Mouse (Mus musculus): ENCODE results near the gene 2900011O08Rik. TPM values are rescaled to one million over a fixed set of nuclear protein-coding genes. Genes with fewer than 3 reads are reported as not detected.
"Not testable (repeated sequence)": the region's sequence is repeated elsewhere in the genome, so short reads cannot be mapped to it uniquely, and the experiment has no call there.

2900011O08Rik gene
- polyA plus RNA-seq, 1 experiment from 2014 or later, result 2.1 TPM

DNA sequence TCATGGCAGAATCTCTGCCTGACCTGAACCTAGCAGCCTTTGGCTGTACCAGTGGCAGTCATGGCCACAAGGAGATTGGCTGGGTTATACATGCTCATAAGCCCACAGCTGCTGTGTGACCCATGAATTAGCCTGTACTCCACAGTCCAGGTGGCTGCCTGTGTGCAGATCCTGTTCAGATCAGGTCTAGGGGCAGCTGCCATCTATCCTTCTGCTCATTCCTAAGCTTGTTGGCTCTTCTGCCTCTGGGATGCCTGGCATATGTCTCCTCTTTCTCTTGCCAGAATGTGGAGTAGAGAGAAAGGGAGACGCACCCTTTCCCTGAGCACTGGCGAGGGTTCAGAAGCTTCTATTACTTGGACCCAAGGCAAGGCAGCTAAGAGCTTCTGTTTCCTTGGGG, 65.8 kb downstream of the 2900011O08Rik start:
- no peaks in the 10 kb centered on the region for H3K4me1 ChIP-seq (ENCODE audit: control insufficient read depth, insufficient read depth, low read length)
- no peak overlapping the region for H3K4me3 ChIP-seq (ENCODE audit: low read length)
- no peak overlapping the region for H3K4me2 ChIP-seq (ENCODE audit: low read depth, low read length)
- H3K27ac ChIP-seq (ENCODE audit: low read length), result no peak overlapping the region
- 86% methylated on average over 2 of the region's 2 CpGs for WGBS
- no peak for ATAC-seq
- no peaks in the 10 kb centered on the region for H3K27me3 ChIP-seq (replicated peaks; ENCODE audit: control insufficient read depth, insufficient read depth, low read length)
- H3K9ac ChIP-seq (ENCODE audit: low read depth, low read length), result no peak overlapping the region
- H3K9me3 ChIP-seq (ENCODE audit: control insufficient read depth, low read length), result no peaks in the 10 kb centered on the region
- H3K36me3 ChIP-seq (ENCODE audit: control insufficient read depth, insufficient read depth, low read length), result no peaks in the 10 kb centered on the region

DNA sequence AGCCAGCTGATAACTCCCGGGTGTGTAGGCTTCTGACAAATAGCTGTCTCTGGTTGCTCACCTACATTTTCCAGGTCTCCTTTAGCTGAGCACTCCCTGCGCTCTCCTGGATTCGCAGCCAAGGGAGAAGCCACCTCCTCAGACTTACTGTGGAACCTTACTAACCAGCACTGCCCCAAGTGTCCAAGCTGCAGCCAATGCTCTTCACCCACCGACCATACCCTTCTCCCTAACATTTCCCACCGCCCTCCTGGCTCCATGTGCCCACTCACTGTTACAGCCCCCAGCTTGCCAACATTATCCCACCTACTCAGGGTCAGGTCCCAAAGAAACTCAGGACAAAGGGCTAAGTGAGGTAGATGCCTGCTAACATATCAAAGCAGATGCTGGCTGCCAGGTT, 66.7 kb downstream of the 2900011O08Rik start:
- no peak for ATAC-seq
- Histone ChIP-seq H3K4me3 (ENCODE audit: low read length) (no peak overlapping the region), H3K27me3 (replicated peaks; ENCODE audit: control insufficient read depth, insufficient read depth, low read length) (no peaks in the 10 kb centered on the region), H3K9me3 (ENCODE audit: control insufficient read depth, low read length) (no peaks in the 10 kb centered on the region), H3K4me1 (ENCODE audit: control insufficient read depth, insufficient read depth, low read length) (no peaks in the 10 kb centered on the region), H3K27ac (ENCODE audit: low read length) (no peak overlapping the region), H3K36me3 (ENCODE audit: control insufficient read depth, insufficient read depth, low read length) (no peaks in the 10 kb centered on the region), H3K4me2 (ENCODE audit: low read depth, low read length) (no peak overlapping the region), H3K9ac (ENCODE audit: low read depth, low read length) (no peak overlapping the region)
- WGBS, result 79% methylated on average over 5 of the region's 5 CpGs

DNA sequence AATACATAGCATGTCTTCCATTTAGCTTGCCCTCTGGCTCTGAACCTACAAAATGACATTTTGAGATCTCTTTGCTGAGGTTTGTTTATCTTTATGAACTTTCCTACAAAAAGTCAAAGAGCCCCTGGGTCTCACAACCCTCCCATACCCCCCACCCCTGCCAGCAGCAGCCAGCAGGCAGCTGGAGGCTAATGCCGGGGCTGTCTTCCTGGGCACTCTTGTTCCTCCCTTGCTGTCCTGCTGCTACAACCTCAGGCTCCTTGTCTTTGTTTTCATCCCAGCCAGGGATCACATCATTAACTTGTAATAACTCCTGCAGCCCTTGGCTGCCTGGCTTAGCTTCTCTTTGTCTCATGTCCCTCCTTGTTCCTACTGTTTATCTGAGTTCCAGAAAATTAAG, 68.9 kb downstream of the 2900011O08Rik start:
- ATAC-seq, result no peak
- H3K36me3 ChIP-seq (ENCODE audit: control insufficient read depth, insufficient read depth, low read length), result no peaks in the 10 kb centered on the region
- H3K27ac ChIP-seq (ENCODE audit: low read length), result no peak overlapping the region
- 48% methylated on average over 1 of the region's 1 CpGs for whole genome bisulfite sequencing
- peaks cover 4% of the 10 kb centered on the region for H3K4me1 ChIP-seq (ENCODE audit: control insufficient read depth, insufficient read depth, low read length)
- no peak overlapping the region for H3K4me2 ChIP-seq (ENCODE audit: low read depth, low read length)
- no peak overlapping the region for H3K9ac ChIP-seq (ENCODE audit: low read depth, low read length)
- no peaks in the 10 kb centered on the region for H3K9me3 ChIP-seq (ENCODE audit: control insufficient read depth, low read length)
- no peak overlapping the region for H3K4me3 ChIP-seq (ENCODE audit: low read length)
- no peaks in the 10 kb centered on the region for H3K27me3 ChIP-seq (replicated peaks; ENCODE audit: control insufficient read depth, insufficient read depth, low read length)

DNA sequence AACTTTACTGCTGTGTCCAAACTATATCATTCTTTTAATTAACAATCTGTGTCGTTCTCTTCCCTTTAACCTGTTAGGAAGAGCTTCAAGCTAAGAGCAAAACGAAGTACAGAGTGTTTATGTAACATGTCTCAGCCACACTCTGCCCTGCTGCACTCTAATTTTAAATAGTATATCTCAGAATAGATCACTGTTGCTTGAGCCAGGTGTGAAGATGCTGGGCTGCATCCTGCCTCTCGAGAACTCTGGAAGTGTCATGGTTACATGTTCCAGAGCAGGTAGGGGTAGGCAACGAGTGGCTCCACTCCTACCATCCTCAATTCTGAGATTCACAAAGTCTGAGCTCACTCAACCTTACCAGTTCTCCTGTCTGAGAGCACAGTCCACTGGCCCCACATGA, 70.3 kb downstream of the 2900011O08Rik start:
- Histone ChIP-seq H3K27me3 (replicated peaks; ENCODE audit: control insufficient read depth, insufficient read depth, low read length) (no peaks in the 10 kb centered on the region), H3K36me3 (ENCODE audit: control insufficient read depth, insufficient read depth, low read length) (no peaks in the 10 kb centered on the region), H3K27ac (ENCODE audit: low read length) (no peak overlapping the region), H3K4me1 (ENCODE audit: control insufficient read depth, insufficient read depth, low read length) (peaks cover 7% of the 10 kb centered on the region), H3K9me3 (ENCODE audit: control insufficient read depth, low read length) (no peaks in the 10 kb centered on the region), H3K9ac (ENCODE audit: low read depth, low read length) (no peak overlapping the region), H3K4me3 (ENCODE audit: low read length) (no peak overlapping the region), H3K4me2 (ENCODE audit: low read depth, low read length) (no peak overlapping the region)
- no peak for ATAC-seq
- WGBS, result 58% methylated on average over 4 of the region's 4 CpGs

DNA sequence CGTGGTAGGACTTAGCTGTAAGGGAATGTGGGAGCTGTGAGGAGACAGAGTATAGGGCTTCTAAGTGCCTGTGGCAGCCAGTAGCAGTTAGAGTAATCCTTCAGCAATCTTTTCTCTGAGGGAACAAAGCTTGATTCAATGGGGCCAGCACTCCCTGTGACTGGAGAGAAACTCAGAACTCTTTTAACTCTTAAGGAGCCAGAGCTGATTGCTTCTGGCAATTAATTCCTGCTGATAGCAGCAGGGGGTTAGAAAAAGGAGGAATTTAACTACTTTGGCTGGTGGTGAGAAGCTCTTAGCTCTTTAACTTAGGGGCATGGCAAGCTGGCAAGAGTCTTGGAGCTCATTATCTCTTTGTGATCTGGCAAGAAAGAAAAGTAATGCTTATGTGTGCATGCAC, 72.1 kb downstream of the 2900011O08Rik start:
- ATAC-seq, result peak; percentile 50
- H3K4me2 ChIP-seq (ENCODE audit: low read depth, low read length), result no peak overlapping the region

DNA sequence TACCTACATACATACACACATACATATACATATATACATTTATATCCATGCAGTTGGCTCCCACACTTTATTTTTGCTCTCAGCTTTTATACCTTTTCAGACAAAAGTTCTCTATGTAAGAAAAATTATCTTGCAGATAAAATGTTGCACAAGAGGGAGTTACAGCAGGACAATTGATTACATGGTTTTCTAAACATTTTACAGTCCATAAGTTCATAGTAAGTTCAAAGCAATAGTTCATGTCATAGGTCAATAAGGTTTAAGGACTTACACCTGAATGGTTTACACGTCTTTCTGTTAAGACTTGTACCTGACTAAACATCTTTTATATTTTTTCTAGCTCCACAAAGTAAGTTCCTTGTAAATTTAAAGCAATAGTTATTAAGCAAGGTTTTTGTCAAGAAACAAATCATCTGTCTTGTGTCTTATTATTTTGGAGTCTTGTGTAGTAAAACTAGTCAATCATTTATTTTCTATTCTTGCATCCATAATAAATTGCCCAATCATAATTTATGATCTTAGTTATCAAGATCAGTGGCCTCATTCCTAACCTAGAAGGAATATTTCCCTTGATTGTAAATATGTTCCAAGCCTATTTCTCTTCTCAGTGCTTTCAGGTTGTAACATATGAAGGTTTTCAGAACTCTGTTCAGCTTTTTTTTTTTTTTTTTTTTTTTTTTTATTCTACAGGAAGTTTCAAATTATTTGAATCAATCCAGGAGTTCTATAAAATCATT, 72.9 kb downstream of the 2900011O08Rik start:
- Histone ChIP-seq H3K36me3 (ENCODE audit: control insufficient read depth, insufficient read depth, low read length) (no peaks in the 10 kb centered on the region), H3K4me1 (ENCODE audit: control insufficient read depth, insufficient read depth, low read length) (peaks cover 7% of the 10 kb centered on the region), H3K9me3 (ENCODE audit: control insufficient read depth, low read length) (no peaks in the 10 kb centered on the region), H3K27ac (ENCODE audit: low read length) (no peak overlapping the region), H3K9ac (ENCODE audit: low read depth, low read length) (no peak overlapping the region), H3K4me3 (ENCODE audit: low read length) (no peak overlapping the region), H3K4me2 (ENCODE audit: low read depth, low read length) (no peak overlapping the region), H3K27me3 (replicated peaks; ENCODE audit: control insufficient read depth, insufficient read depth, low read length) (no peaks in the 10 kb centered on the region)
- 18% methylated on average over 1 of the region's 1 CpGs for WGBS
- peak; percentile 73 for ATAC-seq

More for the DNA sequence above, 72.1 kb downstream of the 2900011O08Rik start:
- Histone ChIP-seq H3K9ac (ENCODE audit: low read depth, low read length) (no peak overlapping the region), H3K4me3 (ENCODE audit: low read length) (no peak overlapping the region), H3K9me3 (ENCODE audit: control insufficient read depth, low read length) (no peaks in the 10 kb centered on the region), H3K27me3 (replicated peaks; ENCODE audit: control insufficient read depth, insufficient read depth, low read length) (no peaks in the 10 kb centered on the region), H3K36me3 (ENCODE audit: control insufficient read depth, insufficient read depth, low read length) (no peaks in the 10 kb centered on the region), H3K27ac (ENCODE audit: low read length) (peak overlapping the region; percentile 53), H3K4me1 (ENCODE audit: control insufficient read depth, insufficient read depth, low read length) (peaks cover 7% of the 10 kb centered on the region)
- WGBS, result 19% methylated on average over 1 of the region's 1 CpGs

DNA sequence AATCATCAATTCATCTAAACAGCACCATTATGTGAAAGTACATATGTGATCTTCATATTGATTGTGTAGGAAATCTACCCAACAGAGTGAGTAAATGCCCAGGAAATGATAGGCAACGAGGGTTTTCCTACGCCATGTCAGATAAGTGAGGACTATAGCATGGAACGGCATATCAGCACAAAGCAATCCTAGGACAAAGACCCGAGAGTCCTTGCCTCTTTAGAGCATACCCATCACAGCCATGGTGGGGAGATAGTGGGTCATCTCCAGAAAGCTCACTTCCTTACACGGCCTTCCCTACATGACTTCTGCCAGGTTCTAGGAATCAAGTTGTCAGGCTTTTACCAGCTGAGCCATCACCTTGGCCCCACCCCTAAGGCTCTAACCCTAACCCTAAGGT, 73.5 kb downstream of the 2900011O08Rik start:
- no peaks in the 10 kb centered on the region for H3K36me3 ChIP-seq (ENCODE audit: control insufficient read depth, insufficient read depth, low read length)
- peaks cover 7% of the 10 kb centered on the region for H3K4me1 ChIP-seq (ENCODE audit: control insufficient read depth, insufficient read depth, low read length)
- H3K9me3 ChIP-seq (ENCODE audit: control insufficient read depth, low read length), result no peaks in the 10 kb centered on the region
- peak overlapping the region; percentile 45; the same call in 1 of the 2 replicates for H3K27ac ChIP-seq (ENCODE audit: low read length)
- no peak overlapping the region for H3K4me2 ChIP-seq (ENCODE audit: low read depth, low read length)
- no peak overlapping the region for H3K9ac ChIP-seq (ENCODE audit: low read depth, low read length)
- 60% methylated on average over 5 of the region's 5 CpGs for WGBS
- no peak overlapping the region for H3K4me3 ChIP-seq (ENCODE audit: low read length)
- ATAC-seq, result peak; percentile 59
- H3K27me3 ChIP-seq (replicated peaks; ENCODE audit: control insufficient read depth, insufficient read depth, low read length), result no peaks in the 10 kb centered on the region

DNA sequence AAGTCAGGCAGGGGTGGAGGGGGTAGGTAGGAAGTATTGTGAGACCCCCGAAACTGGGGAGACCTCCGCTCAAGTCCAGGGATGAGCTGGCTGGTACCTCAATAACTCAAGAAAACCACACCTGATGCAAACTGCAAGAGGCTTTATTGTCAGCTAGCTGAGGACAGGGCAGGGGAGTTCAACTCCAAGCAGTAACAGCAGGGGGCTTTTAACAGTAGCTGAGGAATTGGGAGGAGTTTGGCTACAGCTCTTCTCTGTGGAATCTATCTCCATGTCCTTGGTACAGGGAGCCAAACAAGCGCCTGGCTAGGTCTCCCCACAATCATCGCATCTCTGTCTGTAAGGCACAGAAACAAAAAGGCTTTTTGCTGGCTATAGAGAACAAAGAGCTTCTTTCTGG, 80.2 kb downstream of the 2900011O08Rik start:
- H3K27me3 ChIP-seq (replicated peaks; ENCODE audit: control insufficient read depth, insufficient read depth, low read length); H3K4me2 ChIP-seq (ENCODE audit: low read depth, low read length); ATAC-seq; H3K36me3 ChIP-seq (ENCODE audit: control insufficient read depth, insufficient read depth, low read length); H3K27ac ChIP-seq (ENCODE audit: low read length); H3K4me1 ChIP-seq (ENCODE audit: control insufficient read depth, insufficient read depth, low read length); H3K9ac ChIP-seq (ENCODE audit: low read depth, low read length); H3K4me3 ChIP-seq (ENCODE audit: low read length); H3K9me3 ChIP-seq (ENCODE audit: control insufficient read depth, low read length): not testable (repeated sequence)
- 87% methylated on average over 4 of the region's 4 CpGs for whole genome bisulfite sequencing

DNA sequence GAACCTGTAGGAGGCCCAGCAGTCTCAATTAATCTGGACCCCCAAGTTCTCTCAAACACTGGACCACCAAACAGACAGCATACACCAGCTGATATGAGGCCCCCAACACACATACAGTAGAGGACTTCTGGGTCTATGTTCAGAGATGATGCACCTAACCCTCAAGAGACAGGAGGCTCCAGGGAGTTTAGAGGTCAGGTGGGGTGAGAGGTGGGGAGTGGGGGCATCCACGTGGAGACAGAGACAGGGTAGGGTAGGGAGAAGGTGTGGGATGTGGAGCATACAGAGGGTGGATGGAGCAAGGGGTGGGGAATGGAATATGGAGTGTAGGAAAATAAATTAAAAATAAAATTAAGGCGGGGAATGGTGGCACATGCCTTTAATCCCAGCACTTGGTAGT, 82.3 kb downstream of the 2900011O08Rik start:
- 70% methylated on average over 2 of the region's 2 CpGs for WGBS

More for the DNA sequence above, 82.3 kb downstream of the 2900011O08Rik start:
- H3K36me3 ChIP-seq (ENCODE audit: control insufficient read depth, insufficient read depth, low read length); H3K27me3 ChIP-seq (replicated peaks; ENCODE audit: control insufficient read depth, insufficient read depth, low read length); H3K4me3 ChIP-seq (ENCODE audit: low read length); H3K4me2 ChIP-seq (ENCODE audit: low read depth, low read length); H3K9ac ChIP-seq (ENCODE audit: low read depth, low read length); H3K4me1 ChIP-seq (ENCODE audit: control insufficient read depth, insufficient read depth, low read length); H3K9me3 ChIP-seq (ENCODE audit: control insufficient read depth, low read length); ATAC-seq; H3K27ac ChIP-seq (ENCODE audit: low read length): not testable (repeated sequence)

Measured in intestine, embryonic 16.5 days (tissue).